Mouse (Mus musculus) R1 (cell line): ENCODE results near the gene Mbl2.
"Not testable (repeated sequence)": the region's sequence is repeated elsewhere in the genome, so short reads cannot be mapped to it uniquely, and the experiment has no call there.

Source experiments
- DNase-seq: peaks from one replicate; pipeline ENCODE4 v3.0.0-alpha.2; 2018; ENCODE audit warnings: low read depth, low spot score

Gene Mbl2

GRCm38 (mm10) chr19:30232691-30233090 lies at the start of gene Mbl2:
TSS of gene Mbl2 (plus strand) at chr19:30232942.
- DNase-seq, result no peak

DNA sequence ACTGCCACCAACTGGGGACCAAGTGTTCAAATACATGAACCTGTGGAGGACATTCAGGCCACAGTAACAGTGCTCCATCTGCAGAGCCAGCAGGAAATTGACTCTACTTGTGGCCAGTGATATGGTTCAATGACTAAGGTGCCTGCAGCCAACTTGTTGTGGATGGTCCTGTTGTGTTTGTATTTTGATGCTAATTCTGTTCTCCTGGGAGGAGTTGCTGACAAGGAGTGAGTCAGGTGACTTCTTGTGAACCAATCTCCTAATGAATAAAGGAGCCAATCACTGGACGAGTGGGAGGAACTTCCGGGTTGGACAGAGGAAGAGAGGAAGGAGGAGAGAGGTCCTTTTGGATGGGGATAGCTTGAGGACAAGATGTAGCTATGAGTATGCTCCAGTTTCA lies 47.2 kb upstream of the Mbl2 start:
- peak; percentile 97 for DNase-seq

GRCm38 (mm10) chr19:30187232-30187631 lies 45.5 kb upstream of the Mbl2 start:
- no peak for DNase-seq

GRCm38 (mm10) chr19:30194999-30195398 lies 37.7 kb upstream of the Mbl2 start:
- DNase-seq, result no peak

DNA sequence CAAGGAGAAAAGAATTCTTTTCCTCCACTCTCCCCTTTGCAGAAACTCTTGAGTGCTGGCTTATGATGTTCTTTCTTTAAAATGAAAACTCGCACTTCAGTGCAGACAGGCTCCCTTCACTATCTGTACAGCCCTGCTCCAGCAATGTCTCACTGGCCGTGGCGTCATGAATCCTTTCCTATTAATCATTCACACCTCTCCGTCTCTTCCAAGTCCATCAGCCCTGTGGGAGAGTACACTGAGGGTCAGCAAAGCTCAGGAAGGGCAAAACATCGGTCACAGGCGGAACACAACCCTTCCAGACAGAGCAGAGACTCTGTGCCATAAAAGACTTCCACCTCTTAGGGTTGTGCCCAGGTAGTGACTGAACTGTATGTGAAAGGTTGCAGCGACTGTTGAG lies 30.6 kb upstream of the Mbl2 start:
- no peak for DNase-seq

GRCm38 (mm10) chr19:30205159-30205816 lies 27.5 kb upstream of the Mbl2 start:
- peak; percentile 79 for DNase-seq

GRCm38 (mm10) chr19:30205874-30206273 lies 26.9 kb upstream of the Mbl2 start:
- DNase-seq, result no peak

- DNase-seq, result no peak
These were observed 25.8 kb upstream of the Mbl2 start for GRCm38 (mm10) chr19:30206981-30207380.

DNA sequence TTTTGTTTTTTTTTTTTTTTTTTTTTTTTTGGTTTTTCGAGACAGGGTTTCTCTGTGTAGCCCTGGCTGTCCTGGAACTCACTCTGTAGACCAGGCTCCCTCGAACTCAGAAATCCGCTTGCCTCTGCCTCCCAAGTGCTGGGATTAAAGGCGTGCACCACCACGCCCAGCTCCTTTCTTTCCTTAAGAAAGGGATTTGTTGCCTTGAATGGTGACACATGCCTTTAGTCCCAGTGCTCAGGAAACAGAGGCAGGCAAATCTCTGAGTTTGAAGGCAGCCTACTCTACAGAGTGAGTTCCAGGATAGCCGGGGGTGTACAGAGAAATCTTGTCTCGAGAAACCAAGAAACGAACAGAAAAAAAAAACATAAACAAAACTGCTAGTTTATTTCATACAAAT lies 23.7 kb upstream of the Mbl2 start:
- peak; percentile 79 for DNase-seq

- peak; percentile 84 for DNase-seq
These were observed 18.7 kb upstream of the Mbl2 start for GRCm38 (mm10) chr19:30214026-30214425.

DNA sequence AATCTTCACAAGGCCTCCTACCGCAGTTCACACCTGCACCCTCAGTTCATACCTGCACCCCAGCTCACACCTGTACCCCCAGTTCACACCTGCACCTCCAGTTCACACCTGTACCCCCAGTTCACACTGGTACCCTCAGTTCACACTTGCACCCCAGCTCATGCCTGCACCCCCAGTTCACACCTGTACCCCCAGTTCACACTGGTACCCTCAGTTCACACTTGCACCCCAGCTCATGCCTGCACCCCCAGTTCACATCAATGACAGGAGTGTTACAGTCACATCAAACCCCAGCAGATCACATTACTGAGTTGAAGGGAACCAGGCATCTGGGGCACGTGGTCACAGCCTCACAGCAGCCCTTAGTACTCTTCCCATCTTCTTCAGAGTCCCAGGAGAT lies 17.0 kb upstream of the Mbl2 start:
- DNase-seq, result not testable (repeated sequence)

DNA sequence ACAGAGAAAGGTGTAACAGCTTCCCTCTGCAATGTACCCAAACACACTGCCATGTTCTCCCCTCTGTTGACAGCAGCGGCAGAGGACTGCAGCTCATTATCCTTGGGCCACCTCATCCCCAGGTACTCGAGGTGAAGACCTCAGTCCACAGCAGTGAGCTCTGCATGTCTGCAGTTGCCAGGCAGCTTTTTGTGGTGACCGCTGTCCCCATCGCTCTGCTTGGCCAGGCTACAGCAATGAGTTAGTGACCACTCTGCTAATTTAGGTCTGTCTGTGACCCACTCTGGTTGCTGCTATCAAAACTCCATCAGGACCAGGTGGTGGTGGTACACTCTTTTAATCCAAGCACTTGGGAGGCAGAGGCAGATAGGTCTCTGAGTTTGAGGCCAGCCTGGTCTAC lies 16.6 kb upstream of the Mbl2 start:
- DNase-seq, result no peak

GRCm38 (mm10) chr19:30217335-30217734 lies 15.4 kb upstream of the Mbl2 start:
- peak; percentile 60 for DNase-seq

DNA sequence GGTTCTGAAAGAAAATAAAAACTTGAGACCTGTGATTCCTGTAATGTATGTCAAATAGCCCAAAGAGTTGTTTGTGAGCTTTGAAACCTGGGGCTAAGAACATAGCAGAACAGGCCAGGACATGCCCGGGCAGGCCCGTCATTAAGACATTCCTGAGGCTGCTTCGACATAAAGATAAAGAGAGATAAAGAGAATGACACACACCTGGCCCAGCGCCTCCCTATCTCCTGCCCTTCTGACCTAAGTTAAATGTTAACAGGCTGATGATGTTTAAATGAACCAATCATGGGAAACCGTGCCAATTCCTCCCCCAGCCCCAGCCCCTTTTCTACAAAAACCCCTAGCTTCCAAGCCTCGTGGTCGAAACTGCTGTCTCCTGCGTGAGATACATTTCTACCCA lies 10.1 kb upstream of the Mbl2 start:
- not testable (repeated sequence) for DNase-seq

GRCm38 (mm10) chr19:30229477-30229876 lies 3.3 kb upstream of the Mbl2 start:
- no peak for DNase-seq

DNA sequence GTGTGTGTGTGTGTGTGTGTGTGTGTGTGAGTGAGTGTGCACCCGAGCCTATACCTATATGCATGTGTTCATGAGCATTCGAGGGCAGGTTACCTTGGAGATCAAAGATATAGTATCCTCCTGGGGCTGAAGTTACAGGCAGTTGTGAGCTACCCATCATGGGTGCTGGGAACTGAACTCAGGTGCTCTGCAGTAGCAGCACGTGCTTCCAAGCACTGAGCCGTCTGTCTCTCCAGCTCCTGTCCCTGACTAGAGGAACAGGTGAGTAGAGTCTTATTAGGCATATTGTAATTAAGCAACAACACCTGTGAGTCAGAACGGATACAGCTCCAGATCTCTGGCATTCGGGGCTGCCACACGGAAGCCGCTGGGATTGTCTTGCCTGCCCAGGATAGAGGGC lies 1.7 kb downstream of the Mbl2 start:
- DNase-seq, result no peak

- peak; percentile 86 for DNase-seq
These were observed 14.6 kb downstream of the Mbl2 start for GRCm38 (mm10) chr19:30247359-30247758.

- peak; percentile 68 for DNase-seq
These were observed 16.1 kb downstream of the Mbl2 start for GRCm38 (mm10) chr19:30248822-30249221.

DNA sequence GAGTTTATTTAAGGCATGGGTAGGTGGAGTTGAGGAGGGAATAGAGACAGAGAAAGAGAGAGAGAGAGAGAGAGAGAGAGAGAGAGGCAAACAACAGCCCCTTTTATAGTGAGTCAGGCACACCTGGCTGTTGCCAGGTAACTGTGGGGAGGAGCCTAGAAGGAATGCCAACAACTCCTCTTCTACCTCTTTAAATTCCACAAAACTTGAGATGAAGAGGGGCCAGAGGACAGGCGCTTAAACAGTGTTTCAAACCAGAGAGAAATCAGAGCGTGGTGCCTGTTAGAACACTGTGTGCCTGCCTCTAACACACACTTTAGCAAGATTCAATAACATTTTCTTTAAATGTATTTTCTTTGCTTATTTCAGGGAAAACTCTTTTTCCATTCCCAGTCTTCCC lies 19.5 kb downstream of the Mbl2 start:
- DNase-seq, result no peak

GRCm38 (mm10) chr19:30256339-30256738 lies 23.6 kb downstream of the Mbl2 start:
- DNase-seq, result no peak

GRCm38 (mm10) chr19:30281125-30281524 lies 48.4 kb downstream of the Mbl2 start:
- no peak for DNase-seq

- DNase-seq, result no peak
These were observed 55.3 kb downstream of the Mbl2 start for GRCm38 (mm10) chr19:30287899-30288490.
